Mouse (Mus musculus) CD8-positive naive resting alpha-beta T cell, adult 2 months (primary cell): ENCODE data around the gene Abl1.

Source experiments
- DNase-seq, 2 experiments: peaks; one replicate each; pipeline ENCODE4 v3.0.0; 2022; ENCODE audit warnings: low read depth in 2 of 2, low spot score in 2 of 2

Gene Abl1

GRCm38 (mm10) chr2:31741728-31742127 lies 53.6 kb downstream of the Abl1 start:
- DNase-seq = no peak

GRCm38 (mm10) chr2:31742134-31742533 lies 54.0 kb downstream of the Abl1 start:
- no peak for DNase-seq

GRCm38 (mm10) chr2:31745741-31746243 lies 57.6 kb downstream of the Abl1 start:
- no peak for DNase-seq

GRCm38 (mm10) chr2:31746835-31747234 lies 58.7 kb downstream of the Abl1 start:
- no peak for DNase-seq

- no peak for DNase-seq
These were observed 61.0 kb downstream of the Abl1 start for GRCm38 (mm10) chr2:31749046-31749709.

GRCm38 (mm10) chr2:31750133-31750532 lies 62.0 kb downstream of the Abl1 start:
- DNase-seq = no peak

GRCm38 (mm10) chr2:31757472-31757871 lies 69.3 kb downstream of the Abl1 start:
- DNase-seq = no peak

- DNase-seq = no peak
These were observed 70.8 kb downstream of the Abl1 start for GRCm38 (mm10) chr2:31758966-31759365.

- peak; percentile 51 to 66 for DNase-seq
These were observed 71.7 kb downstream of the Abl1 start for GRCm38 (mm10) chr2:31759751-31760460.

- no peak for DNase-seq
These were observed 72.3 kb downstream of the Abl1 start for GRCm38 (mm10) chr2:31760486-31760885.

- DNase-seq = no peak
These were observed 72.9 kb downstream of the Abl1 start for GRCm38 (mm10) chr2:31761115-31761531.

GRCm38 (mm10) chr2:31761585-31761984 lies 73.4 kb downstream of the Abl1 start:
- no peak for DNase-seq

GRCm38 (mm10) chr2:31762155-31762554 lies 74.0 kb downstream of the Abl1 start:
- DNase-seq = no peak

GRCm38 (mm10) chr2:31762853-31763252 lies 74.7 kb downstream of the Abl1 start:
- DNase-seq = no peak

GRCm38 (mm10) chr2:31763271-31763670 lies 75.1 kb downstream of the Abl1 start:
- DNase-seq = no peak

GRCm38 (mm10) chr2:31767104-31767503 lies 78.9 kb downstream of the Abl1 start:
- DNase-seq = no peak

- no peak for DNase-seq
These were observed 79.6 kb downstream of the Abl1 start for GRCm38 (mm10) chr2:31767815-31768214.

- no peak for DNase-seq
These were observed 80.9 kb downstream of the Abl1 start for GRCm38 (mm10) chr2:31769115-31769514.

GRCm38 (mm10) chr2:31769631-31770111 lies 81.5 kb downstream of the Abl1 start:
- DNase-seq = no peak

- peak; percentile 18 to 27 for DNase-seq
These were observed 82.7 kb downstream of the Abl1 start for GRCm38 (mm10) chr2:31770781-31771441.

- DNase-seq = no peak
These were observed 88.3 kb downstream of the Abl1 start for GRCm38 (mm10) chr2:31776479-31776878.

GRCm38 (mm10) chr2:31779258-31779657 lies 91.1 kb downstream of the Abl1 start:
- no peak for DNase-seq
